Mouse (Mus musculus) stomach, embryonic 14.5 days (tissue): ENCODE measurements around the gene Hadha. TPM values are rescaled to one million over a fixed set of nuclear protein-coding genes. Genes with fewer than 3 reads are reported as not detected.

Experiments used
- ATAC-seq: fragments of 200-750 bp; cut with Nextera tagmentation; 2 replicates; pipeline ENCODE4 v1.8.0; 2017; ENCODE audit warnings: low read depth, moderate TSS enrichment; ENCODE audit not compliant: insufficient number of reproducible peaks, insufficient read depth, low FRiP score
- H3K27ac ChIP-seq: fragments of 300-500 bp; sonication (generic); 2 replicates; pipeline ENCODE4 v1.5.1; 2014; ENCODE audit warnings: mild to moderate bottlenecking, low read length, moderate library complexity, mixed read lengths
- H3K27me3 ChIP-seq: fragments of 300-500 bp; sonication (generic); 2 replicates; pipeline ENCODE4 v1.6.1; 2014; ENCODE audit warnings: low read length, control low read depth, mixed read lengths; ENCODE audit not compliant: control insufficient read depth, insufficient read depth
- H3K36me3 ChIP-seq: fragments of 300-500 bp; sonication (generic); 2 replicates; pipeline ENCODE4 v1.6.1; 2014; ENCODE audit warnings: mild to moderate bottlenecking, control low read depth, low read length, moderate library complexity, mixed read lengths; ENCODE audit not compliant: control insufficient read depth, insufficient read depth
- H3K4me1 ChIP-seq: fragments of 300-500 bp; sonication (generic); 2 replicates; pipeline ENCODE4 v1.6.1; 2014; ENCODE audit warnings: low read length, control low read depth, mixed read lengths; ENCODE audit not compliant: control insufficient read depth, insufficient read depth
- H3K4me2 ChIP-seq: fragments of 300-500 bp; sonication (generic); replicated peaks from 2 replicates; pipeline ENCODE4 v1.6.1; 2014; ENCODE audit warnings: low read depth, low read length, control low read depth
- H3K4me3 ChIP-seq: fragments of 300-500 bp; sonication (generic); 2 replicates; pipeline ENCODE4 v1.5.1; 2014; ENCODE audit warnings: low read depth, low read length, control low read depth
- H3K9ac ChIP-seq: fragments of 300-500 bp; sonication (generic); replicated peaks from 2 replicates; pipeline ENCODE4 v1.6.1; 2014; ENCODE audit warnings: low read depth, mild to moderate bottlenecking, control low read depth, low read length, moderate library complexity, mixed read lengths
- H3K9me3 ChIP-seq: fragments of 300-500 bp; sonication (generic); 2 replicates; pipeline ENCODE4 v1.6.1; 2016; ENCODE audit warnings: low read depth, low read length, control low read depth; ENCODE audit not compliant: control insufficient read depth
- WGBS: fragments of 180-500 bp; shearing (Covaris S2); extraction: QIAGEN DNeasy Blood & Tissue Kit; methylation state at CpG from one replicate; pipeline ENCODE4 v1.1.7; 2014; 5-methylcytosine and 5-hydroxymethylcytosine counted together
- polyA plus RNA-seq: library from polyadenylated mRNA; unstranded; fragments of >200 nt; fragmentation: Nextera tagmentation; extraction: Ambion mirVana; gene quantifications from 2 replicates; pipeline ENCODE4 v1.2.1, GENCODE M21; 2014

Hadha gene
- polyA plus RNA-seq, 1 experiment from 2014 or later, result 116 TPM

GRCm38 (mm10) chr5:30159601-30160000, 4.6 kb upstream of the Hadha start:
- Histone ChIP-seq H3K36me3 (no peaks in the 10 kb centered on the region), H3K4me2 (no peak overlapping the region), H3K4me1 (no peaks in the 10 kb centered on the region), H3K27me3 (no peaks in the 10 kb centered on the region), H3K27ac (no peak overlapping the region), H3K9me3 (no peaks in the 10 kb centered on the region), H3K4me3 (no peak overlapping the region), H3K9ac (no peak overlapping the region)
- 81% methylated on average over 6 of the region's 6 CpGs for WGBS
- ATAC-seq, result no peak

DNA sequence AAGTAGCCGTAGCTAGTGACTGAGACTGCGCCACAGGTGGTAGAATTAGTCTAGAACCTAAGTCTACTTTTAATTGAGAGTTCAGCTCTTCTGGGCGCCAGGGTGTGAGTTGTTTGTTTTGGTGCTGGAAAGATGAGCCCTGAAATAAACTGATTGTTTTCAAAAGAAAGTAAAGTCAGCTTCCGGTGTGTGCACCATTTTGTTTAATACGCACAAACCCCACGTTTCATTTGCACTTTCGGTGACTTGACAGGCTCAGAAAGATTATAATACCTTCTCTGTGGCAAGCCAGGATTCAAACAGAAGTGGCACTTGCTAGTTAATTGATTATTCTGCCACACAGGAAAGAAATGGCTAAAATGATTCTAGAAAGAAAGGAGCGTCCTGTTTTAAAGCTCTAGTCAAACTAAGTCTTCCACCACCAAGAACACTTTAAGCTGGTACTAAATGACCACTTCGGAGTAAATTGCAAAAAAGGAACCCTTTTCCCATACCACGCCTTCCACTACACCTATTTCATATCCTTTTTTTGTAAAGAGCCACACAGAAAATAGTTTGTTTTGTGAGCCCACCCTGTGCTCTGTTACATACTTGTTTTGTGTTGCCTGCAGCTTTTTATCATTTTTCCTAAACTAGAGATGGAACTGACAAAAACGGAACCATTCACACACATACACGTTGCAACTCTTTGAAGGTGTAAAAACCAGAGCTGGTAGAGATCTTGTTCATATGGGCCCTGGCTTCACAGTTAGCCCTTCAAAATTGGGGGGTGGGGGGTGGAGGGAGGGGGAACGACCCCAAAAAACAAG, 1.1 kb upstream of the Hadha start:
- Histone ChIP-seq H3K27me3 (no peaks in the 10 kb centered on the region), H3K9me3 (no peaks in the 10 kb centered on the region), H3K4me1 (no peaks in the 10 kb centered on the region; the same call in 1 of the 2 replicates), H3K4me2 (peak overlapping the region; percentile 74), H3K9ac (peak overlapping the region; percentile 68), H3K4me3 (peak overlapping the region; percentile 93), H3K36me3 (no peaks in the 10 kb centered on the region), H3K27ac (peak overlapping the region; percentile 81; the same call in 1 of the 2 replicates)
- 26% methylated on average over 13 of the region's 13 CpGs for WGBS
- no peak for ATAC-seq

GRCm38 (mm10) chr5:30155395-30155792, 432 bp upstream of the Hadha start:
- 0 out of 2 replicates have a peak, but pooled peaks have one; percentile 53 for ATAC-seq
- WGBS, result under 1% methylated on average over 31 of the region's 31 CpGs
- H3K36me3 ChIP-seq, result no peaks in the 10 kb centered on the region

DNA sequence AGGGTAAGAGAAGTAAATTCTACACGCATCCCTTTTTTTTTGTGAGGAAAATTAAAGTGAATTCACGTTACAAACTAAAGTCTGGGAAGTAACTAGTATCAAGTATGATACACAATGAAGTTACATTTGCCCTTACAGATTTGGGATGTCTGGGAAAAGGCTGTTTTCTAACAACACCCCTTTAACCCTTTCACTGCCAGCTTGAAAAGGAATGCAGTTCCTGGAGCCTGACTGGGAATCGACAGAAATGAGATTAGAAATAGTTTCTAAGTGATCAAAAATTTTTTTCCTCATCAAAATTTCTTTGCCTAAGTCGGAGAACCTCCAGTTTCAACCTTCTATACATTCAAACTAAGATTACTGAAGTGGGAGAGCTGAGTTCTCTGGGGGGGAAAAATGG, 949 bp downstream of the Hadha start:
- WGBS, result 18% methylated on average over 4 of the region's 4 CpGs
- no peaks in the 10 kb centered on the region for H3K9me3 ChIP-seq
- peak overlapping the region; percentile 68 for H3K9ac ChIP-seq
- peak overlapping the region; percentile 93 for H3K4me3 ChIP-seq
- peak overlapping the region; percentile 74 for H3K4me2 ChIP-seq
- no peak for ATAC-seq
- H3K27me3 ChIP-seq, result no peaks in the 10 kb centered on the region
- no peaks in the 10 kb centered on the region; the same call in 1 of the 2 replicates for H3K36me3 ChIP-seq
- no peaks in the 10 kb centered on the region; the same call in 1 of the 2 replicates for H3K4me1 ChIP-seq
- H3K27ac ChIP-seq, result no peak overlapping the region; the same call in 1 of the 2 replicates

More at GRCm38 (mm10) chr5:30155395-30155792, 432 bp upstream of the Hadha start:
- H3K27ac ChIP-seq, result peak overlapping the region; percentile 81
- no peaks in the 10 kb centered on the region; the same call in 1 of the 2 replicates for H3K4me1 ChIP-seq
- H3K4me3 ChIP-seq, result peak overlapping the region; percentile 93
- peak overlapping the region; percentile 74 for H3K4me2 ChIP-seq
- H3K27me3 ChIP-seq, result no peaks in the 10 kb centered on the region
- H3K9ac ChIP-seq, result peak overlapping the region; percentile 68
- no peaks in the 10 kb centered on the region for H3K9me3 ChIP-seq

DNA sequence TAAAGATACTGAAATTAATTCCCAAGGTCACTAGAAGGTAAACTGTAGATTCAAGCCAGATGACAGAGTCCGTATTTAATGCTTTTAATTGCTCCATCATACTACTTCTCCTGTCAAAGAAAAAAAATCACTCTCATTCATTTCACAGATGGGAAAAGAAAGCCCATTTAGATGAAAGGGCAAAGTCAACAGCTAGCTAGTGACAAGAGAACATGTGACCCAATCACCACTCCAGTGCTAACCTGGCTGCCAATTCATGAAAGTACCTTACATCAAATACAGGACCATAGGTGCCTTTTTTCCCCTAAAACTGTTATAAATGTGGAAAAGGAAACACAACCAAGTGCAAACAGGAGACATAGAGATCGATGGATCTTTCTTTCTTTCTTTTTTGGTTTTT, 1.7 kb downstream of the Hadha start:
- no peak overlapping the region for H3K27ac ChIP-seq
- H3K27me3 ChIP-seq, result no peaks in the 10 kb centered on the region
- ATAC-seq, result no peak
- no peak overlapping the region for H3K4me2 ChIP-seq
- 79% methylated on average over 2 of the region's 2 CpGs for WGBS
- H3K4me1 ChIP-seq, result no peaks in the 10 kb centered on the region; the same call in 1 of the 2 replicates
- H3K9me3 ChIP-seq, result no peaks in the 10 kb centered on the region
- H3K9ac ChIP-seq, result no peak overlapping the region
- no peak overlapping the region for H3K4me3 ChIP-seq
- no peaks in the 10 kb centered on the region; the same call in 1 of the 2 replicates for H3K36me3 ChIP-seq

DNA sequence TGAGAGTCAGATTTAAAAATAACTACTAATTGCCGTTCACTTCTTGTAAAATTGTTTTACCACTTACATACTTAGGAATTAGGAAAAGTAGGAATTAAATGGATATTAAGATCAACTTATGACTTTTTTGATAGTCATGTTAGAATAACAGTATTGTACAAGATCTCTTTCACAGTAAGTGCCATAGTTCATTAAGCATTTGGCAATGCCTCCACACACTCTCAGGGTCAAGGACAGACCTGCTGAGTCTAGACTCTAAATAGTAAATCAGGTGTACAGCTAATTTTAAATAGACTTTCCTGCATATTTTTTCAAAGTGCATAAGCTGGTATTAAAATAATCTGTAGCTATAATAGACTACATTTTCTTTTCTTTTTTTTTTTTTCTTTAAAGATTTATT, 2.5 kb downstream of the Hadha start:
- Histone ChIP-seq H3K9me3 (no peaks in the 10 kb centered on the region), H3K4me1 (no peaks in the 10 kb centered on the region; the same call in 1 of the 2 replicates), H3K27me3 (no peaks in the 10 kb centered on the region), H3K4me3 (no peak overlapping the region), H3K4me2 (no peak overlapping the region), H3K36me3 (no peaks in the 10 kb centered on the region; the same call in 1 of the 2 replicates), H3K9ac (no peak overlapping the region), H3K27ac (no peak overlapping the region)
- WGBS, result 82% methylated on average over 1 of the region's 1 CpGs
- ATAC-seq, result no peak

DNA sequence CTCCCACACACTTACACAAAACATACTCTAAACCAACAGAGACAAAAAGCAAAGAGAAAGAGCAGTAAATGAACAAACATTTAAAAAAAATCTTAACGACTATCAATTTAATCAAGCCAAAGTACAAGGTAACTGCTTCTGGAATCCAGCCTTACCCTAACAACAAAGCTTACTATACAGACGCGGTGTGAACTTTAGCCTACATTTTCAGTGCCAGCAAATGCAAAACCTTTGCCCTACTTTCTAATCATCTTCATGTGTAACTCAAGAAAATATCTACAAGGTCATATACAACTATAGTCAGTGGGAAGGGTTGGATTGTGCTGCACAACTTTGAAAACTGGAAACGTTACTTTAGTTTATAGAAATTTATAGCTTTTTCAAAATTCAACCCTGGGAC, 3.0 kb downstream of the Hadha start:
- H3K4me3 ChIP-seq, result no peak overlapping the region
- ATAC-seq, result no peak
- no peaks in the 10 kb centered on the region; the same call in 1 of the 2 replicates for H3K36me3 ChIP-seq
- H3K27me3 ChIP-seq, result no peaks in the 10 kb centered on the region
- H3K9ac ChIP-seq, result no peak overlapping the region
- no peak overlapping the region for H3K4me2 ChIP-seq
- no peaks in the 10 kb centered on the region; the same call in 1 of the 2 replicates for H3K4me1 ChIP-seq
- no peaks in the 10 kb centered on the region for H3K9me3 ChIP-seq
- 71% methylated on average over 4 of the region's 4 CpGs for WGBS
- H3K27ac ChIP-seq, result no peak overlapping the region

DNA sequence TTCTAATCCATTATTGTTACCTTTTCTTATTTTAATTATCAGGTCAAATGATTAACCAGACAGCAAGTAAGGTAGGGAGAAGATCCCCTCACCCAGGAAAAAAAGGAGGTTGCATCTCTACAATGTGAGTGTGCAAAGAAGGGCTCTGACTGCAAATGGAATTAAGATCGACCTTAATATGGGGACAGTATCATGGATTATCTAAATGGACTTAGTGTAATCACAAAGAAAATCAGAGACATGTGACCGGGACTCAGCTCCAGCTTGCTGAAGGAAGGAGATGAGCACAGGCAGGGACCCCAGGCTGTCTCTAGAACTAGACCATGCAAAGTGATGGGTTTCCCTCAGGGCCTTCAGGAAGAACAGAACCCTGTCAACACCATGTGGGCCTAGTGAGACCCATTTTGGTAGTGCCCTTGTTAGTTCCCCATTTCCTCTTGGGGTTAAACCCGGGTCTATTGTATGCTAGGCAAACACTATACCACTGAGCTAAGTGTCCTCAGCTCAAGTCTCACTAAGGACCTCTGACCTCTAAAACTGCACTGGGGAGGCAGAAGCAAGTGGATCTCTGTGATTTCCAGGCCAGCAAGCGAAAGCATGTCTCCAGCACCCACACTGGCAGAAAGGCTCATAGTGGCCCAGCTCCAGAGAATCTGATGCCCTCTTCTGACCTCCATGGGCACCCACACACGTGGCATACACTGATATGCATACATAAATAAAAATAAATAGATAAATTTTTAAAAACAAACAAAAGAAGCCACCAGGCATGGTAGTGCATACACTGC, 6.6 kb downstream of the Hadha start:
- no peaks in the 10 kb centered on the region for H3K9me3 ChIP-seq

More for the DNA sequence above, 6.6 kb downstream of the Hadha start:
- Histone ChIP-seq H3K4me2 (no peak overlapping the region), H3K27me3 (no peaks in the 10 kb centered on the region), H3K36me3 (peaks cover 26% of the 10 kb centered on the region), H3K9ac (no peak overlapping the region), H3K4me3 (no peak overlapping the region), H3K27ac (no peak overlapping the region), H3K4me1 (no peaks in the 10 kb centered on the region; the same call in 1 of the 2 replicates)
- 84% methylated on average over 5 of the region's 5 CpGs for WGBS
- no peak for ATAC-seq
